Mouse (Mus musculus) heart, embryonic 15.5 days (tissue): ENCODE results near the gene Samm50. TPM values are rescaled to one million over a fixed set of nuclear protein-coding genes. Genes with fewer than 3 reads are reported as not detected.

ENCODE experiments used
- ATAC-seq: fragments of 200-750 bp; cut with Nextera tagmentation; replicated peaks from 2 replicates; pipeline ENCODE4 v1.8.0; 2017; ENCODE audit warnings: low read depth, moderate TSS enrichment; ENCODE audit not compliant: insufficient number of reproducible peaks, insufficient read depth, low FRiP score
- H3K27ac ChIP-seq: fragments of 300-500 bp; sonication (generic); 2 replicates; pipeline ENCODE4 v1.5.1; 2015; ENCODE audit warnings: mild to moderate bottlenecking, inconsistent platforms
- H3K27me3 ChIP-seq: fragments of 300-500 bp; sonication (generic); 2 replicates; pipeline ENCODE4 v1.6.1; 2015; ENCODE audit warnings: inconsistent platforms
- H3K36me3 ChIP-seq: fragments of 300-500 bp; sonication (generic); 2 replicates; pipeline ENCODE4 v1.6.1; 2015; ENCODE audit warnings: mild to moderate bottlenecking, inconsistent platforms
- H3K4me1 ChIP-seq: fragments of 300-500 bp; sonication (generic); replicated peaks from 2 replicates; pipeline ENCODE4 v1.6.1; 2015; ENCODE audit warnings: inconsistent platforms
- H3K4me2 ChIP-seq: fragments of 300-500 bp; sonication (generic); 2 replicates; pipeline ENCODE4 v1.6.1; 2015; ENCODE audit warnings: inconsistent platforms, mild to moderate bottlenecking, moderate library complexity
- H3K4me3 ChIP-seq: fragments of 300-500 bp; sonication (generic); 2 replicates; pipeline ENCODE4 v1.5.1; 2015; ENCODE audit warnings: mild to moderate bottlenecking, inconsistent platforms
- H3K9ac ChIP-seq: fragments of 300-500 bp; sonication (generic); 2 replicates; pipeline ENCODE4 v1.6.1; 2015; ENCODE audit warnings: mild to moderate bottlenecking, inconsistent platforms
- H3K9me3 ChIP-seq: fragments of 300-500 bp; sonication (generic); replicated peaks from 2 replicates; pipeline ENCODE4 v1.6.1; 2016; ENCODE audit warnings: inconsistent platforms
- WGBS: fragments of 180-500 bp; shearing (Covaris S2); methylation state at CpG from one replicate; pipeline ENCODE4 v1.1.7; 2015; ENCODE audit warnings: mixed read lengths; 5-methylcytosine and 5-hydroxymethylcytosine counted together
- polyA plus RNA-seq: library from polyadenylated mRNA; unstranded; fragments of >200 nt; fragmentation: Nextera tagmentation; extraction: Ambion mirVana; gene quantifications from 2 replicates; pipeline ENCODE4 v1.2.1, GENCODE M21; 2015

Gene Samm50
- polyA plus RNA-seq, 1 experiment from 2014 or later = 124 TPM

GRCm38 (mm10) chr15:84241520-84241919, 49.5 kb downstream of the Samm50 start:
- 0 out of 2 replicates have a peak overlapping the region, but pooled peaks have one; percentile 7 for H3K27ac ChIP-seq
- WGBS = 34% methylated on average over 7 of the region's 7 CpGs
- H3K36me3 ChIP-seq = no peaks in the 10 kb centered on the region
- H3K4me1 ChIP-seq = peaks cover 28% of the 10 kb centered on the region
- H3K9ac ChIP-seq = no peak overlapping the region
- no peaks in the 10 kb centered on the region for H3K27me3 ChIP-seq
- no peak overlapping the region for H3K4me2 ChIP-seq
- H3K4me3 ChIP-seq = no peak overlapping the region
- ATAC-seq = no peak
- no peaks in the 10 kb centered on the region for H3K9me3 ChIP-seq

GRCm38 (mm10) chr15:84245104-84245503, 53.1 kb downstream of the Samm50 start:
- H3K27ac ChIP-seq = peak overlapping the region; percentile 80
- peaks cover 21% of the 10 kb centered on the region for H3K4me1 ChIP-seq
- no peaks in the 10 kb centered on the region for H3K36me3 ChIP-seq
- H3K27me3 ChIP-seq = no peaks in the 10 kb centered on the region
- peak overlapping the region; percentile 20; the same call in 1 of the 2 replicates for H3K9ac ChIP-seq
- no peaks in the 10 kb centered on the region for H3K9me3 ChIP-seq
- no peak for ATAC-seq
- no peak overlapping the region for H3K4me3 ChIP-seq
- WGBS = 53% methylated on average over 7 of the region's 7 CpGs
- no peak overlapping the region; the same call in 1 of the 2 replicates for H3K4me2 ChIP-seq

- no peak overlapping the region for H3K4me3 ChIP-seq
- 88% methylated on average over 6 of the region's 6 CpGs for WGBS
These were observed 54.2 kb downstream of the Samm50 start for GRCm38 (mm10) chr15:84246195-84246594.

GRCm38 (mm10) chr15:84247309-84247708, 55.3 kb downstream of the Samm50 start:
- WGBS = 96% methylated on average over 3 of the region's 3 CpGs
- H3K27me3 ChIP-seq = no peaks in the 10 kb centered on the region
- H3K4me1 ChIP-seq = peaks cover 32% of the 10 kb centered on the region
- H3K4me2 ChIP-seq = no peak overlapping the region
- H3K9ac ChIP-seq = no peak overlapping the region
- H3K4me3 ChIP-seq = no peak overlapping the region
- no peak overlapping the region for H3K27ac ChIP-seq
- H3K36me3 ChIP-seq = no peaks in the 10 kb centered on the region
- no peaks in the 10 kb centered on the region for H3K9me3 ChIP-seq
- ATAC-seq = no peak

More at GRCm38 (mm10) chr15:84246195-84246594, 54.2 kb downstream of the Samm50 start:
- H3K9me3 ChIP-seq = no peaks in the 10 kb centered on the region
- H3K4me2 ChIP-seq = no peak overlapping the region
- no peaks in the 10 kb centered on the region for H3K36me3 ChIP-seq
- H3K4me1 ChIP-seq = peaks cover 27% of the 10 kb centered on the region
- no peak for ATAC-seq
- H3K9ac ChIP-seq = no peak overlapping the region
- no peak overlapping the region for H3K27ac ChIP-seq
- no peaks in the 10 kb centered on the region for H3K27me3 ChIP-seq

GRCm38 (mm10) chr15:84251227-84251626, 59.2 kb downstream of the Samm50 start:
- no peak overlapping the region for H3K4me3 ChIP-seq
- H3K27ac ChIP-seq = peak overlapping the region; percentile 94
- no peak overlapping the region; the same call in 1 of the 2 replicates for H3K9ac ChIP-seq
- ATAC-seq = peak; percentile 74
- no peaks in the 10 kb centered on the region for H3K9me3 ChIP-seq
- no peaks in the 10 kb centered on the region for H3K27me3 ChIP-seq
- 0 out of 2 replicates have a peak overlapping the region, but pooled peaks have one; percentile 10 for H3K4me2 ChIP-seq
- peaks cover 62% of the 10 kb centered on the region for H3K4me1 ChIP-seq
- 38% methylated on average over 13 of the region's 13 CpGs for WGBS
- no peaks in the 10 kb centered on the region for H3K36me3 ChIP-seq

- Histone ChIP-seq H3K9me3 (no peaks in the 10 kb centered on the region), H3K36me3 (no peaks in the 10 kb centered on the region), H3K27me3 (no peaks in the 10 kb centered on the region), H3K27ac (peak overlapping the region; percentile 94), H3K4me3 (no peak overlapping the region), H3K4me2 (no peak overlapping the region), H3K9ac (no peak overlapping the region), H3K4me1 (peaks cover 75% of the 10 kb centered on the region)
- 83% methylated on average over 7 of the region's 7 CpGs for WGBS
- no peak for ATAC-seq
These were observed 60.6 kb downstream of the Samm50 start for GRCm38 (mm10) chr15:84252645-84253044.

GRCm38 (mm10) chr15:84253757-84254156, 61.7 kb downstream of the Samm50 start:
- peak; percentile 83 for ATAC-seq
- WGBS = 16% methylated on average over 11 of the region's 11 CpGs
- peak overlapping the region; percentile 34; the same call in 1 of the 2 replicates for H3K9ac ChIP-seq
- peak overlapping the region; percentile 6 for H3K4me2 ChIP-seq
- peaks cover 84% of the 10 kb centered on the region for H3K4me1 ChIP-seq
- no peaks in the 10 kb centered on the region for H3K9me3 ChIP-seq
- H3K36me3 ChIP-seq = no peaks in the 10 kb centered on the region
- H3K27me3 ChIP-seq = no peaks in the 10 kb centered on the region
- H3K4me3 ChIP-seq = no peak overlapping the region
- H3K27ac ChIP-seq = peak overlapping the region; percentile 94

GRCm38 (mm10) chr15:84254387-84254786, 62.3 kb downstream of the Samm50 start:
- peaks cover 83% of the 10 kb centered on the region for H3K4me1 ChIP-seq
- no peaks in the 10 kb centered on the region for H3K27me3 ChIP-seq
- H3K9me3 ChIP-seq = no peaks in the 10 kb centered on the region
- no peaks in the 10 kb centered on the region for H3K36me3 ChIP-seq
- H3K9ac ChIP-seq = peak overlapping the region; percentile 34; the same call in 1 of the 2 replicates
- 46% methylated on average over 8 of the region's 8 CpGs for WGBS
- peak overlapping the region; percentile 6 for H3K4me2 ChIP-seq
- peak overlapping the region; percentile 94 for H3K27ac ChIP-seq
- ATAC-seq = no peak
- no peak overlapping the region for H3K4me3 ChIP-seq

GRCm38 (mm10) chr15:84256254-84256850, 64.3 kb downstream of the Samm50 start:
- Histone ChIP-seq H3K36me3 (no peaks in the 10 kb centered on the region), H3K9ac (no peak overlapping the region), H3K4me3 (no peak overlapping the region), H3K27me3 (no peaks in the 10 kb centered on the region), H3K4me2 (no peak overlapping the region), H3K27ac (no peak overlapping the region), H3K4me1 (peaks cover 82% of the 10 kb centered on the region), H3K9me3 (no peaks in the 10 kb centered on the region)
- no peak for ATAC-seq
- 60% methylated on average over 12 of the region's 12 CpGs for WGBS

- WGBS = 48% methylated on average over 5 of the region's 5 CpGs
- H3K9ac ChIP-seq = 0 out of 2 replicates have a peak overlapping the region, but pooled peaks have one; percentile 13
These were observed 64.8 kb downstream of the Samm50 start for GRCm38 (mm10) chr15:84256864-84257263.

GRCm38 (mm10) chr15:84258602-84259355, 66.7 kb downstream of the Samm50 start:
- no peaks in the 10 kb centered on the region for H3K9me3 ChIP-seq
- no peak overlapping the region for H3K9ac ChIP-seq
- no peaks in the 10 kb centered on the region for H3K36me3 ChIP-seq
- no peak for ATAC-seq
- H3K4me2 ChIP-seq = no peak overlapping the region
- H3K27ac ChIP-seq = no peak overlapping the region
- no peak overlapping the region for H3K4me3 ChIP-seq
- H3K27me3 ChIP-seq = no peaks in the 10 kb centered on the region
- 76% methylated on average over 9 of the region's 9 CpGs for WGBS
- H3K4me1 ChIP-seq = peaks cover 62% of the 10 kb centered on the region

More at GRCm38 (mm10) chr15:84256864-84257263, 64.8 kb downstream of the Samm50 start:
- Histone ChIP-seq H3K36me3 (no peaks in the 10 kb centered on the region), H3K9me3 (no peaks in the 10 kb centered on the region), H3K4me1 (peaks cover 77% of the 10 kb centered on the region), H3K4me2 (no peak overlapping the region), H3K4me3 (no peak overlapping the region), H3K27me3 (no peaks in the 10 kb centered on the region), H3K27ac (peak overlapping the region; percentile 18; the same call in 1 of the 2 replicates)
- ATAC-seq = no peak
